Mouse (Mus musculus): ENCODE data around the gene Smim5.

Gene Smim5

DNA sequence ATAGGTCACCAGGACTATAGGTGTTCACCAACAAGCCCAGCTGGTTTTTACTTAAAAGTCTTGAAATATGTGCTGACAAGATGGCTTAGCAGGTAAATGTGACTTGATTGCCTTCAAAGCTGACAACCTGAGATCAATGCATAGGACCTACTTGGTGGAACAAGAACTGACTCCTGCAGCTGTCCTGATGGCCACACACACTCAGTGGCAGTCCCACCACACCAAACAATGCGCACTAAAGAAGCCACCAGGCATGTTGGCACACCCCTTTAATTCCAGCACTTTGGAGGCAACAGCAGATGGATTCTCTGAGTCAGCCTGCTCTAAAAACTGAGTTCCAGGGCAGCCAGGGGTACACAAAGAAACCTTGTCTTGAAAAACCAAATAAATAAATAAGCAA, 22.2 kb downstream of the Smim5 start:
- no peak for DNase-seq (ENCODE audit: inconsistent age in 2 of 2, low spot score in 1 of 2)

GRCm38 (mm10) chr11:115929031-115929430, 29.3 kb downstream of the Smim5 start:
- DNase-seq (ENCODE audit: inconsistent age in 2 of 2, low spot score in 1 of 2) = no peak

DNA sequence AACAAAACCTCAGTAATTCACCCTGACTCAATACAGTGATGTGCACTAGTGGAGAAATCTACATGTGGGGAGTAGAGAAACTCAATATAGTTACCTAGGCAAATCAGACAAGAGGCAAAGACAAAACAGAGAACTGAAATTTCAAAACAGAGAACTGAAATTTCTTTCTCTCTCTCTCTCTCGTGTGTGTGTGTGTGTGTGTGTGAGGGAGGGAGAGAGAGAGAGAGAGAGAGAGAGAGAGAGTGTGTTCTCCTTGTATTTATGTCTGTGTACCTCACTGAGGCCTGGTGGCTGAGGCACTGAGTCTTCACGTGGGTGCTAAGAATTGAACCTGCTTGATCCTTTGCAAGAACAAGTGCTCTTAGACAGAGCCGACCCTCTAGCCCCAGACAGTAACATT, 30.1 kb downstream of the Smim5 start:
- DNase-seq (ENCODE audit: inconsistent age in 2 of 2, low spot score in 1 of 2) = no peak

GRCm38 (mm10) chr11:115931235-115931634, 31.5 kb downstream of the Smim5 start:
- no peak for DNase-seq (ENCODE audit: inconsistent age in 2 of 2, low spot score in 1 of 2)

DNA sequence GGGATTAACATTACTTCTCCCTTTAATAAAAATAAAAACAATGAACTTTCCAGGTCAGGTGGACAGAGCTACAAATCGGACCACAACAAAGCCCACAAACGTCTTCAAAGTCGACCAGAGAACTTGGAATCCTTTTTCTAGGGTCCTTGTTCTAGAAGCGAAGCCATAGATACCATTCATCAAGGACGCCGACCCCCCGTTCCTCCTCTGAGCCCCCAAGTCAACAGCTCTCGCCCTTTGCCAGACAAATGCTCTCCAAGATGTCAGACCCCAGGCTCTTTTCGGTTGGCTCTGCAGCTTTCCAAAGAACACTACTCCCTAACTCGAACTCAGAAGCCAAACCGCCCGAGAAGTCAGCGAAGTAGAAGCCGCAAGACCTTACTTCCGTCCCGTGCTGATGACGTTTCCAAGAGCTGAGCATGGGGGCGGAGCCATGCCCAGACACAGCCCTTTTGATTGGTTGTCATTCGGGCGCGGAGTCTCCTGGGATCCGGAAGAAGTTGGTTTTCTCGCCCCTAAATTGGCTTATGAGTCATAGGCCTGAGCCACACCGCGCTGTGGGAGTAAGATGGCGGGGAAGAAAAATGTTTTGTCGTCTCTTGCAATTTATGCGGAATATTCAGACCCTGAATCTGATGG, 33.5 kb downstream of the Smim5 start, which contains the start of the genes Sap30bp and Recql5:
Gene Sap30bp (plus strand): TSS at position 175 of the 639 bp plus-strand sequence.
Gene Recql5 (minus strand): TSS at position 370 of the 639 bp plus-strand sequence.
- DNase-seq (ENCODE audit: inconsistent age in 2 of 2, low spot score in 1 of 2) = peak; percentile 97 to 99

DNA sequence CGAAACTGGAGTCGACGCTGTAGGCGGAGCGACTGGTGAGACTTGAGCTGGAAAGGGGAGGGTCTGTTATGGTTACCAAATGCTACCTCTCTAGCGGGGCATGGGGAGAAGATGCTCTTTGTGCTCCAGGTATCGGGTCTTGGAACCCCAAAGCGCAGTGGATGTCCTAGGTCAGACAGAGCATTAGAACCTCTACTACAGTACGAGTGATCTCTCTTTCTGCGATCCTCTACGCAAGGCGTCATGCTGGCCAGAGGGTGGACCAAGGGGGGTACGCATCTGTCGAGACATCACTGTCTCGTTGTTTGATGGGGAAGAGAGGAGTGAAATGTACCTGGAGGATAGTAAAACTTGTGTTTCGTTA, 34.0 kb downstream of the Smim5 start:
- DNase-seq (ENCODE audit: inconsistent age in 2 of 2, low spot score in 1 of 2) = no peak

GRCm38 (mm10) chr11:115939690-115940329, 40.0 kb downstream of the Smim5 start:
- DNase-seq (ENCODE audit: inconsistent age in 2 of 2, low spot score in 1 of 2) = peak; percentile 47 to 91

GRCm38 (mm10) chr11:115941980-115942379, 42.2 kb downstream of the Smim5 start:
- DNase-seq (ENCODE audit: inconsistent age in 2 of 2, low spot score in 1 of 2) = no peak

GRCm38 (mm10) chr11:115945247-115945646, 45.5 kb downstream of the Smim5 start:
- DNase-seq (ENCODE audit: inconsistent age in 2 of 2, low spot score in 1 of 2) = no peak

GRCm38 (mm10) chr11:115946221-115946828, 46.6 kb downstream of the Smim5 start:
- DNase-seq (ENCODE audit: inconsistent age in 2 of 2, low spot score in 1 of 2) = no peak

DNA sequence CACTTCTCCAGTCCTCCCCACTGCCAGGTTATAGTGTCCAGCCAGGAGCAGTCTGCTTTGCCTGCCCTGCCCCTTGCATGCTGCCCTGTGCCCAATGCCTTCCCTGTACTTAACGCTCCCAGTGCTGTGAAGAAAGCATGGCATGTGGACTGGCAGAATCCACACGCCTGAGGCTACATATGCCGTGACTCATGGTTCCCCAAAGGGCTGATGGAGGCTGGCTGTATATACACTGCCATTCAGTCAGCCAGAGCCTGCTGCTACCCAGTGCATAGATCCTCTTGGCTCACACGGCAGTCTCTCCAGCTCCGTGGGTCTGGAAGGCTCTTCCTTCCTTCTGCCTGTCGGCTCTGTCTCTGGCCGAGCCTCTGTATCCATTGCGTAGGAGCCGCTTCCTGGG, 48.5 kb downstream of the Smim5 start:
- DNase-seq (ENCODE audit: inconsistent age in 2 of 2, low spot score in 1 of 2) = no peak

DNA sequence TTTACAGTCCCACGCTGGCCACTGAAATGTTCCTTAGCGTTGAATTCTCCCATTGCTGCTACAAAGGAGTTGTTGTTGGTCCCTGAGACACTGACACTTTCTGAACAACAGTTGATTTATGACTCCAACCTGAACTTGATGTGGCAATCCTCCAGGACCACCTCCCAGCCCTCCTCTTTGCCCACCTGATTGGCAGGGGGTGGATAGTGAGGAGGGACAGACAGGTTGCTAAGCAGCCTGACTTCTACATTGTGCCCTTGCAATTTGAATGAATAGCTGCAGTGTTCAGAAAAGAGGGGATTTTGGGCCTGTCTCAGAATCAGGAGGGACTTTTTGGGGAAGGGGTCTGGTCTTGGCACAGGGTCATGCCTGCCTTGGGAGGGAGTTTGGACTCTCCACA, 51.0 kb downstream of the Smim5 start:
- no peak for DNase-seq (ENCODE audit: inconsistent age in 2 of 2, low spot score in 1 of 2)

GRCm38 (mm10) chr11:115954712-115955111, 54.9 kb downstream of the Smim5 start:
- no peak for DNase-seq (ENCODE audit: inconsistent age in 2 of 2, low spot score in 1 of 2)

- peak in 1 of 2 experiments; percentile 56 for DNase-seq (ENCODE audit: inconsistent age in 2 of 2, low spot score in 1 of 2)
These were observed 55.6 kb downstream of the Smim5 start for GRCm38 (mm10) chr11:115955195-115955858.
